Mouse (Mus musculus) hematopoietic stem cell, adult 5-6 weeks (primary cell): ENCODE measurements around the gene Nacc2. TPM values are rescaled to one million over a fixed set of nuclear protein-coding genes. Genes with fewer than 3 reads are reported as not detected.

ENCODE experiments used
- ATAC-seq, 2 experiments: fragments of 125-278 bp in 1 of 2; replicated peaks in 1 of 2; 2 replicates each; pipeline ENCODE4 v1.8.0; 2016 to 2017; ENCODE audit warnings: inconsistent platforms in 2 of 2, mild to moderate bottlenecking in 2 of 2, moderate number of reproducible peaks in 2 of 2, low read depth in 1 of 2, moderate TSS enrichment in 1 of 2; ENCODE audit not compliant: low FRiP score in 2 of 2, poor library complexity in 2 of 2, severe bottlenecking in 2 of 2, insufficient read depth in 1 of 2, low TSS enrichment in 1 of 2
- total RNA-seq: library from RNA; stranded (forward); fragments of 172-1452, 232-1000 nt; gene quantifications from 2 replicates; pipeline ENCODE4 v1.2.3, GENCODE M21; 2017

Nacc2 gene
- 3.4 and 3.8 TPM in 2 replicates for total RNA-seq

DNA sequence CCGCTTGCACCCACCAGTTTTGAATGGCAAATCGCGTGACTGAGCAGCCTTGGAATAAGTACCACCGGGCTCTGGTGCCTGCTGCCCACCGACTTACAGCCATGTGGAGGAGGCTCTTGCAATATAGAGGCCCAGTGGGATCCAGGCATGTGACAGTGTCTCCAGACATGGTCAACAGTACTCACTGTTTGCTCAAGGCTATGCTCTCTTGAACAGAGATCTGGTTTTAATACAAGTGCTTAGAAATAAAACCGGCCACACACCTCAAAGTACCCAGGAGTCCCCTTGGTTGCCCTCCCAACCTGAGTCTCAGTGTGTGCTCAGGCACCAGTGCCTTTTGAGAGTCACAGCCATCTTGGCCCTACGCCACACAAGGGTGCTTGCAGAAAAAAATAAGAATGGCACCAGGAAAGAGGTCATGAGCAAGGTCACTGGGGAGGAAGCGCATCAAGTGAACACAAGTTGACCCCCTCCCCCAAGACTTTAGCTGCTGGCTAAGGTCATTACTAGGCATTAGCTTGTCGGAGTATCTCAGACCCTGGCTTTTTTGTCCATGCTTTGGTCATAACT, at the start of gene Nacc2:
TSS of gene Nacc2 (minus strand) at position 142 of the 570 bp plus-strand sequence.
- ATAC-seq: no peak

DNA sequence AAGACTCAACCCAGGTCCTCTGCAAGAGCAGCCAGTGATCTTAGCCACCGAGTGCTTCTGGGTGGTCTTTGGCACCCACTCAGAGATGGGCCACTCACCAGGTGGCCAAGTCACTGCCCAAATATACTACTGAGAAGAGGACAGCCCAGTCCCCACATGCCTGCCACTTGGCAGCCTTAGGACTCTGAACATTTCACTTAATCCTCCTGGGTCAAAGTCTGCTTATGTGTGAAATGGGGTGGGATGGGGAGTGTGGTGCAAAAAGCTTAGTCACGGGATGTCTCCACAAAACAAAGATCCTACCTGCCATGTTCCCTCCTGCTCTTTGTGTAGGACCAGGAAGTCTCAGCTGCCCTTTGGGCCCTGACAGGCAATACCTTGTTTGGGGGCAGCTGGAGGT, 49.1 kb upstream of the Nacc2 start:
- no peak for ATAC-seq

DNA sequence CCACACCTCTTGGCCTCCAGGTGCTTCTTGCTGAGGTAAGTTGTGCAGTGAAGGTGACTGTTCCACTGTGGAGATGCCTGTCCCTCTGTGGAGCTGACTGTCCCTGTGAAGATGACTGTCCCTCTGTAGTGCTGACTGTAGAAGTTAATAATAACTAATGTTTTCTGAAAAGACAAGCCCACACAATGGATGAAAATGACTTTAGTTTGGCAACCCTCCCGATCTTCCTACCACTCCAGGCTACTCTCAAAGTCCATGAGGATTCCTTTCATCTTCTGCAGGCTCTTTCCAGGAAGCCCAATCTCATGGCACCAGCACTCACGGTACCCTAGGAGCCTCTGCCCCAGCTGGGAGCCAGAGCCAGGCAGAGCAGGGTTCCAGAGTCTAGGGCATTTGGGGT, 47.4 kb upstream of the Nacc2 start:
- ATAC-seq: no peak

DNA sequence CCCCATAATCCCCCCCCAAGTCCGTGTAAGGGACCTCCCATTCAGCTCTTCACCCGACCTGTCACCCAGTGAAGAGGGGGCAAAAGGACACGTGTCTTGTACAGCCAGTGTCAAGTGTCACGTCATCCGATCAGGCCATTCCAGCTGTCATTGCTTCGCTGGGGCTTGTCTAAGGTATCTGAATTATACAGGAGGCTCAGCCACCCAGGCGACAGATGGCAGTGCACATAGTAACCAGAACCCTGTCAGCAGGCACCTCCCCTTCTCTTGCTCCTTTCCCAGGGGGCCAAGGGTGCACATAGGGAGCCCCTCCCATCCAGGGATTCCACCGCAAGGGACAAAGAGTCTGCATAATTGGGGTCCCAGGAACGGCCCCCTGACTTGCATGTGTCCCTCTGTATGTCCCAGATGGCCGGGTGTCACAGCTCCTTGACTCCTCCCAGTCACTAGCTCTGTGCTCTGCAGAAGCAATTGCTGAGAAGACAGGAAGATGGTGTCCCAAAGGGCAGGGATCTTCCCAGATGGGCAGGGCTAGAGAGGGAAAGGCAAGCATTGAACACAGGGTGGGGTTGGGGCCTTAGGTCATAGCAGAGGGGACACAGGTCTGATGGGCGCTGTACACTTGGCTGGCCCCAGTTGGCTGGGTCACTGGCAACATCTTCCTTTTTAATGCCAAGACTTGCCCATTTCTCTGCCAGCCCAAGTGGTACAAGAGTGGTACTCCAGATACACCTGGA, 46.0 kb upstream of the Nacc2 start:
- ATAC-seq: no peak

DNA sequence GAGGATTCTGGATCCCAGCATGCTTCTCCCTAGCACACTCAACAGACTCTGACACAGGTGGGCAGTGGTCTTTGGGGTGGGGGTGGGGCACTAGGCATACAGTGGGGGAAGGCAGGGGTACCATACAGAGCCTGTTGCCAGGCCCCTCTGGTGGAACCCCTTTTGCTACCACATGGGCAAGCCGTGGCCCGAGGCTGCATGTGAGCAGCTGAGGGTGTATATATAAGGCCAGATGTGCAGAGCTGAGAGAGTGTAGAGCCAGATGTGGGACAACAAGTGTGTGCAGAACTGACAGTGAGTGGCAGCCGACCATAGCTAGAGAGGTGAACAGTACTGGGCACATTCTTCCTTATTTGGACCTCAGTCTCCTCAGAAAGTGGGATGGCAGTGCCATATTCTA, 43.9 kb upstream of the Nacc2 start:
- ATAC-seq: no peak

DNA sequence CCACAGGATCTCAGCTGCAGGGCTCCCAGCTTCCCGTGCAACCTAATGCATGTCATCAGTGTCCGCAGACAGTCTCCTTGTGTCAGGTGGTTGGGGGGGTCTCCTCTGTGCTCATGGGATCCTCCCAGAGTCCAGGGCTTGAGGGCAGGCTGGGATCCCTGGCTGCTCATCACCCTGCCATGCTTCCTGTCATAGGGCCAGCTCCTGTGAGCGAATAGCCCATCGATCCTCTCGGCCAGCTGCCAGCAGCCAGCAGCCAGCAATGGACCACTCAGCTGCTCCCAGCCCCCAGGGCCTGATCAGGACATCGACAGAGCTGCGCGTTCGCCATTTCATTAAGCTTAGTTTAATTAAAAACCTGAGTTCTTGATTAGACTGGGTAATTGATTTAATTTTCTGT, 35.0 kb upstream of the Nacc2 start:
- ATAC-seq: no peak

DNA sequence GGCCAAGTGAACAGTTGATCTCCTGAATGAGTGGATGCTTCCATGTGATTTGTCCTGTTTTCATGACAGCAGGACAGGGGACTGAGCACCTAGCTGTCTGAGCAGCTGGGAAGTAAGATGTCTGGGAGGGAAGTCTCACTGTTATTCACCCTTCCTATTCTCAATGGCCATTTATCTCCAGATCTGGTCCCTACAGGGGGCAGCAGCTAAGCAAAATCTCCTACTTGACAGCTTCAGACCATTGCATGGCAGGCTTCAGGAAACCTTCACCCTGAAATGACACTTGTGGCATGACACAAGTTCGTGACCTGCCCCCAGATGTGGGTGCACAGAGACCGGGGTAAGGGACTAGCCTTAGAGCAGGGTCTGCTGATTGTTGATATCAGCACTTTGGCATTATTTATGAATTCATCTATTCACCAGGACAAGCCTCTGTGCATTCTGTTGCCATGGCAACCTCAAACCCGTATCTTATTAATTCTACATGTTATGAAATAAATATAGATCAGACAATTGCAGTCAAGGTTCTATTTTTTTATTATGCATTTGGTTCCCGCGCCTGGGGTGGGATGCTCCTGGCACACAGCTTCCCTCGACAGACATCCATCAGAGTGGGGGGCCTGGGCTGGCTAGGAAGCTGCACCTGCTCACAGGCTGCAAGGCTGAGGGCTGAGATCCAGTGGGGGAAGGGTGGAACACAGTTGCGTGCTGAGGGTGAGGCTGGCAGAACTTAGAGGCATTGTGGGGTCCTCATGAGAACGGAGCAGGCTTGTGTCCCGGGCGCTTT, 33.4 kb upstream of the Nacc2 start:
- no peak for ATAC-seq

DNA sequence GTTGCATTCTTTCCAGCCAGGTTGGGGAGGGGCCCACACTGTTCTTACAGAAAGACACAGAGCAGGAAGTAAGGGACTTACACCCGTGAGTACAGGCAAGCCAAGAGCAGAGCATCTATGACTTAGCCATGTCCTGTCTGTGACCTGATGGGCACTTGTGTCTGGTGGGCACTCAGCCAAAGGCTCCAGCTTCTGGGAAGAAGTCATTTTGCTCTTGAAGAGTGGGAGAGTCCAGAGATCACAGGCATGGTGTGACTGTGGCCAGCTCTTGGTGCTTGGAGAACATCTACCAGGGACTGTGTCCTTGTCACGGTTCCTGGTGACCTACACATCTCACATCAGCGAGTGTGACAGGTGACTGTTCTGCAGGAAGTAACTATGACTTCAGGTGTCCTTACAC, 32.7 kb upstream of the Nacc2 start:
- no peak for ATAC-seq

DNA sequence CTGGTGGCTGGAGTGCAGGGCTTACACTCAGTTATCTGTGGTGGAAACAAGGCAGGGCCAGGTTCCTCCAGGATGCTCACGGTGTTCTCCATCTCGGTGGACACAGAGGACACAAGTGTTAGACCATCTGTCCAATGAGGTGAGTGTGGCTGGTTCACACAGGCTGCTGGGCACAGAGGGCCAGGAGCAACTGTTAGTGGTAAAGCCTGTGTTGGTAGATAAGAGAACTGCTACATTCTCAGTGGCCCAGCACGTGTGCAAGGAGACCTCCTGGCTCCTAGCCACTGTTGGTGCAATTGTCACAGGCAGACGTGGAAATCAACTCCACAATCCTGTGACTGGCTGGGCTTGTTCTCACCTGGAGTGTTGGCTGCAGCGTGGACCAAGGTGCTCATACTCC, 31.6 kb upstream of the Nacc2 start:
- ATAC-seq: peak in 1 of 2 experiments; percentile 22; a peak in 1 of 4 replicates

DNA sequence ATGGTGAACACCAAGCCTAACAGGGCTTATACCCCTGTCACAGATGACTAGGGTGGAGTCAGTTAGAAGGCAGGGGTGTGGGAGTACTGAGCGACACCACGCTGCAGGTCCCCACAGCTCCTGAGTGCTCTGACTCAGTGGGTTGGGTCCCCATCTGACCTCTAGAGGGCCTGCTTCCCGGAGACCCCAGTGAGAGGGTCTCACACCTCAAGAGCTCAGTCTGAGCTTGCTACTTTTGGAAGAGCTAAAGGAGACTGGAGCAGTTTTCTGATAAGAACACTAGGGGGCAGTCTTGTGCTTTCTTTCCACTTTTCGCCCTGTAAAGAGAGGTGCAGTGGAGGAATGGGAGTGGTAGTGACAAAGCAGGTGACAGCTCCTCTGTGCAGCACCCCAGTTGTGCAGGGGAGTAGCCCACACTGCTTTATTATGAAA, 30.9 kb upstream of the Nacc2 start:
- ATAC-seq: peak; percentile 39 to 55

DNA sequence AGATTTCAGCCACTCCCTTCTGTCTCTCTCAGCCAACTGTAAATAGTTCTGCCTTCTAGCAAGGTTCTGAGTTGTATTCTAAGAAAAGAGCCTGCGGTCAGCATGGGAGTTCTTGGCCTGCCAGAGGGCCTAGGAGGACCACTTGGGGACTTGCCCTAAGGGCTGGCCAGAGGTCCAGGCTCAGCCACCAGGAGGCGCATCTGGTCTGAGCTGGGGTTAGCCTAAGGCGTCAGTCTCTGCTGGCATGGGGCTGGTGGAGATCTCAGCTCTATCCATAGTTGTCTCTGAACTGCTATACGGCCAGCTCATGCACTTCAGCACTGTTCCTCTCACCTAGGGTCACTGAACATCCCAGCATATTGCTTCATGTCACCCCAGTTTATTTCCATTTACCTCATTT, 30.3 kb upstream of the Nacc2 start:
- ATAC-seq: no peak

DNA sequence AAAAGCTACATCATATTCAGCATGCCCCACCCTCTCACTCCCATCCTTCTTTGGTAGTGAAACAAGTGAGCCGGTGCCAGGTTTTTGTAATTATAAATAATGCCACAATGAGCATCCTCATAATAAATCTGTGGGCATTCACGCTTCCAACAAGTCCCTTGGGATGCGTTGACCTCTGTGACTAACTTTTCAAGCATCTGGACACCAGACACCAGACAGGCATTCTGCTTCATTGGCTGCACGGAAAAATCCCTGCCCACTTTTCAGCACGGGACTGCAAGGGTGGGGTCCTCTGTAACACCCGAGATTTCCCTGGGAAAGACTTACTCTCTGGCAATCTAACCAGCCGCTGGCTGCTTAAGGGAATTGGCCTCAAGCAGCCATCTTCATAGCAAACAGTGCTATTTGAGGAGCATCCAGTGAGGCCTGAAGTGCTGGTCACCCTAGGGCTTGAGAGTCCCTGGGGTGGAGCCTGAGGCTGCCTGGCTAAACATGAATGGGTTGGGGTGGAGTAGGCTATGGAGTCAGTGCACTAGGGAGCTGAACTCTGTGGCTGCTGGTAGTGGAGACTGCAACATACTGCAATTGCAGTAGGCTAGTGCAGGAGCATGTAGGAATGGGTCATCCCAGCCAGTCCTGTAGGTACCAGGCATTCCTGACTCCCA, 24.8 kb upstream of the Nacc2 start:
- ATAC-seq: no peak

DNA sequence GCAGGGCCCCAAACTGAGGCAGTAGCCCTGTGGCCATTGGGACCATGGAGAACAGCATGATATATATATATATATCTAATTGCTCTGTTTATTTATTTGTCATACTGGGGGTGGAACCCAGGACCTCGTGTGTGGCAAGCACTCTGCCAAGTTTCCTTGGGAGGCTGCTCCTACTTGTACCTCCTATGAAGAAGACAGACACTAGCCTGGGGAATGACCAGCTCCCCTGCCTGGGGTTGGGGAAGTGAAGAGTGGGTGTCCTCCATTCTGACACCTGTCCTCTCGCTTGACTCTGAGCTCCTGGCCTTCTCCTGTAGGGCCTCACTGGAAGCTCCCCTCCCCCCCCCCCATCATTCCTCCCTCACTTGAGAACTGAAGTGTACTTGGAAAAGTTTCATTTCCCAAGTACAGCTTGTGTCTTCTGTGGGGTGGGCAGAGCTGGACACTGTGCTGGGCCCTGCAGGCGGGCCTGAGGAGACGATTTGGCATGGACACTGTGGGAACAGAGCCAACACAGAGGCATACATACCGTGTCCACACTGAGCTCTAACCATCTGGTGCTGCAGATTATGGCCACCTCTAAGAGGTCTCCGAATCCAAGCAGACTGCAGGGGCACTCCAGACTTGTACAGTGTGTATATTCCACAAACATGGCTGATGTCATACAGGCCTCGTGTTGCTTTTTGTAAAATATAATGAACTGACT, 23.5 kb upstream of the Nacc2 start:
- no peak for ATAC-seq

DNA sequence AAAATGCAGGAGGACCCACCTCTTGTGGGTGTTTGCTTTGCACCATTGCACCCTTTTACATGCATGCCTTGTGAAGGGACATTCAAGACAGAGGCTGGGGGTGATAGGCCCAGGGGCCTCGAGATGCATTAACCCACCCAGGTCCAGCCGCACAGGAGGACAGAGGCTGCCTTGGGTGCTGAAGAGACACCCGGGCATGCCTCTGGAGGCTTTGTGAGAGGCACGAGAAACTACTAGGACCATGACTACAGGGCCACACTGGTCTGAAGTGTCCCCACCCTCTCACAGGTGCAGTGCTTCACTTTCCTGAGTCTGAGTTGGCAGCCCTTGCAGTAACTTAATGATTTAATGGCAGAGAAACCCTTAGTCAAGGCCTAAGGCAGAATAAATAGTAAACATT, 22.1 kb upstream of the Nacc2 start:
- no peak for ATAC-seq

DNA sequence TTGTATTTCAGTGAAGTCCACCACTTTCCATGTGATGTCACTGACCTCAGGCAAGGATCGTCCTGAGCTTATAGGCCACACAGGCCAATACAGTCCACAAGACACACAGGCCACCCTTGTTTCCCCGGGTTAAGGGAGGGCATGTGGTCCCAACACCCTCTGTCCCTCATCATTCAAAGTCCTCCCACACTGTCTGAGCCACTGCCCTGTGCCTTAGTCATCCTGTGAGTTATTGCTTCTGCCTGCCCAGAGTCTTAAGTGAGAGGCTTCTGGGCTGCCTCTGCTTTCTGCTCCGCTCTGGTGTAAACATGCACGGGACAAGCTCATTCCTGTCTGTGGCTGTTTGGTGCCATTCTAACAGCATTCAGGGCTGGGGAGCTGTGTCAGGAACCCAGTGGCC, 21.3 kb upstream of the Nacc2 start:
- no peak for ATAC-seq

DNA sequence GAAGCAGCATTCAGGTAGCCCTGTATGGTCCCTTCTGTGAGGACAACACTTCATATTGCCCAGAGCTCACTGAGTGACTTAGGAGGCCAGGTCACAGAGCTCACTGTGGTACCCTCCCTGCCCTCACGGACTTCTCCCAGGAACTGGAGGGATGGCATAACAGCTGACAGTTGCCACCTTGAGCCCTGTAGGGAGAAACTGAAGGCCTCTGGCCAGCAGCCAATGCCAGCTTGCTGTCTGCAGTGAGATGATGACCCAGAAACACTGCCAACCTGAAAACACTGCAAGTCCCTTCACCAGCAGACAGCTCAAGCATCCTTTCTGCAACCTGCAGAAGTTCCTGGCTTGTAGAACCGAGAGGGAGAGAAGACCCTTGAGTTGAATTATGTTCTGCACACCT, 20.5 kb upstream of the Nacc2 start:
- ATAC-seq: no peak

DNA sequence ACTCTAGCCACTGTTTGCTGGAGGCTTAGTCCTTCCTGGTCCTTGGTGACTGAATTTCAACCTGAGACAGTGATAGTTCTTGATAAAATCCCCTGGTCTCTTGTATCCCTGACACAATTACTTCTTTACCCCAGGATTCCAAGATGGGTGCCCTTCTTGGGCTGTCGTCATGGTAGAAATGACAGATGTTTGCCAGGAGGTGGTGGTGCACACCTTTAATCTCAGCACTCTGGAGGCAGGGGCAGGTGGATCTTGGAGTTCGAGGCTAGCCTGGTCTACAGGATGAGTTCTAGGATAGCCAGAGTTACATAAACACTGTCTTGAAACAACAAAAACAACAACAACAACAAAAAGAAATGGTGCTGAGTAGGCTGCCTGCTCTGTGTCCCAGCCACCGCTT, 20.0 kb upstream of the Nacc2 start:
- no peak for ATAC-seq
